Mouse (Mus musculus) intestine, postnatal 0 days (tissue): ENCODE results near the gene Gm21987. TPM values are rescaled to one million over a fixed set of nuclear protein-coding genes. Genes with fewer than 3 reads are reported as not detected.
"Not testable (repeated sequence)": the region's sequence is repeated elsewhere in the genome, so short reads cannot be mapped to it uniquely, and the experiment has no call there.

ENCODE experiments used
- ATAC-seq: fragments of 200-750 bp; cut with Nextera tagmentation; 2 replicates; pipeline ENCODE4 v1.8.0; 2017; ENCODE audit warnings: mild to moderate bottlenecking, moderate TSS enrichment, moderate library complexity
- H3K27ac ChIP-seq: fragments of 300-500 bp; sonication (generic); 2 replicates; pipeline ENCODE4 v1.5.1; 2014; ENCODE audit warnings: mild to moderate bottlenecking, low read depth, low read length, moderate library complexity
- H3K27me3 ChIP-seq: fragments of 300-500 bp; sonication (generic); replicated peaks from 2 replicates; pipeline ENCODE4 v1.6.1; 2014; ENCODE audit warnings: low read length, mixed read lengths; ENCODE audit not compliant: control insufficient read depth, insufficient read depth
- H3K36me3 ChIP-seq: fragments of 300-500 bp; sonication (generic); 2 replicates; pipeline ENCODE4 v1.6.1; 2014; ENCODE audit warnings: mild to moderate bottlenecking, moderate library complexity; ENCODE audit not compliant: control insufficient read depth, insufficient read depth
- H3K4me1 ChIP-seq: fragments of 300-500 bp; sonication (generic); replicated peaks from 2 replicates; pipeline ENCODE4 v1.6.1; 2014; ENCODE audit warnings: antibody characterized with exemption, low read length, mixed read lengths; ENCODE audit not compliant: control insufficient read depth, insufficient read depth
- H3K4me2 ChIP-seq: fragments of 300-500 bp; sonication (generic); replicated peaks from 2 replicates; pipeline ENCODE4 v1.6.1; 2014; ENCODE audit warnings: low read depth, mild to moderate bottlenecking, moderate library complexity
- H3K4me3 ChIP-seq: fragments of 300-500 bp; sonication (generic); 2 replicates; pipeline ENCODE4 v1.5.1; 2014; ENCODE audit warnings: low read depth, low read length
- H3K9ac ChIP-seq: fragments of 300-500 bp; sonication (generic); 2 replicates; pipeline ENCODE4 v1.6.1; 2014; ENCODE audit warnings: mild to moderate bottlenecking, low read depth, low read length
- H3K9me3 ChIP-seq: fragments of 300-500 bp; sonication (generic); 2 replicates; pipeline ENCODE4 v1.6.1; 2016; ENCODE audit warnings: mixed run types; ENCODE audit not compliant: control insufficient read depth
- CTCF ChIP-seq: sonication (generic); IDR thresholded peaks from 2 replicates; pipeline ENCODE4 v1.5.1; 2016; ENCODE audit warnings: low read depth, mild to moderate bottlenecking, control low read depth, antibody characterized with exemption, moderate library complexity
- WGBS: fragments of 180-500 bp; shearing (Covaris S2); extraction: QIAGEN DNeasy Blood & Tissue Kit; methylation state at CpG from one replicate; pipeline ENCODE4 v1.1.7; 2014; 5-methylcytosine and 5-hydroxymethylcytosine counted together
- polyA plus RNA-seq: library from polyadenylated mRNA; unstranded; fragments of >200 nt; fragmentation: Nextera tagmentation; extraction: Ambion mirVana; gene quantifications from 2 replicates; pipeline ENCODE4 v1.2.1, GENCODE M21; 2015

The Gm21987 gene
- polyA plus RNA-seq, 1 experiment from 2014 or later = 0.38 TPM

DNA sequence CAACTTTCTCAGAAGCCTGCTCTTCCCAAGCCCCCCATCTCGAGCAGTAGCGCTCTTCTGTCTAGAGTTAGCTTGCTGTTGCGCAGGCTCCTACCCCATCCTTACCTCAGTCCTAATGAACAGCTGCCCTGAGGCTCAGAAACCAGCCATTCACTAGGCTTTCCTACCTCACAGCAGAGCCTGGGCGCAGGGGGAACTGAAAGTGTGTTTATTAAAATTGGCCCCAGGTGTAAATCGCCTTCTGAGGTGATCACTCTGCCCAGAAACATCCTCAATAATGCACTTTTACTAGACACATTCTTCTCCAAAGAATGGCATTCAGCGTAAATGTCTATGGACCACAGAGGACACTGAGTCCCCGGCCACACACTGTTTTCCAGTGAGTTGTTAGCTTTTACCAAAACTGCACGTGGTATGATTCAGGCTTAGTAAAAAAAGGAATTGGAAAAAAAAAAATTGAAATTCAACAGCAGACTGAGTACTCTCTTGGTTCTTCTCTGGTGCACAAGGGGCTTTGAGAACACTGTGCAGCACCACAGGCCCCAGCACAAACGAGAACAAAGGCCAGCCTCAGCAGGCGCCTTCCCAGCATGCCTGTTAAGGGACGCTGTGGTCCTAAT lies 20.0 kb upstream of the Gm21987 start:
- H3K9me3 ChIP-seq = no peaks in the 10 kb centered on the region
- TF ChIP-seq CTCF = no peak
- no peaks in the 10 kb centered on the region for H3K27me3 ChIP-seq
- 91% methylated on average over 11 of the region's 11 CpGs for WGBS
- no peak overlapping the region for H3K27ac ChIP-seq
- no peaks in the 10 kb centered on the region for H3K36me3 ChIP-seq
- no peaks in the 10 kb centered on the region for H3K4me1 ChIP-seq
- no peak for ATAC-seq
- H3K4me3 ChIP-seq = no peak overlapping the region
- H3K4me2 ChIP-seq = no peak overlapping the region
- no peak overlapping the region for H3K9ac ChIP-seq

DNA sequence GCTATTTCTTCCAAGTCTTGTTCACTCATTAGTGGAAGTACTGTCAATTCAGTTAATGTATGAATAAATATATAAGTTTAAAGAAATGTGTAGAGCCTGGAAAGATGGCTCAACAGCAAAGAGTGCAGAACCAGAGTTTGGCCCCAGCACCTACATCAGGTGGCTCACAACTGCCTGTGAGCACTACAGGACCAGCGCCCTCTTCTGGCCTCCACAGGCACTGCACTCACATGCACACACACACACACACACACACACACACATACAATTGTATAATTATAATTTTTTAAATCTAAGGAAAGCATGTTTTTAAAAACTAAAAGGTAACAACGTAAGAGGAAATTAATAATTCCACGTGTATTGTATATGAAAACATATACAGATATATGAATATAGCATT lies 17.5 kb upstream of the Gm21987 start:
- H3K4me2 ChIP-seq = no peak overlapping the region
- WGBS = 87% methylated on average over 3 of the region's 3 CpGs
- TF ChIP-seq CTCF = peak; percentile 41
- 0 out of 2 replicates have a peak, but pooled peaks cover 4% of the 10 kb centered on the region for H3K4me1 ChIP-seq
- H3K9me3 ChIP-seq = no peaks in the 10 kb centered on the region
- H3K27ac ChIP-seq = no peak overlapping the region
- no peak for ATAC-seq
- H3K27me3 ChIP-seq = no peaks in the 10 kb centered on the region
- no peak overlapping the region for H3K4me3 ChIP-seq
- H3K9ac ChIP-seq = no peak overlapping the region
- no peaks in the 10 kb centered on the region for H3K36me3 ChIP-seq

DNA sequence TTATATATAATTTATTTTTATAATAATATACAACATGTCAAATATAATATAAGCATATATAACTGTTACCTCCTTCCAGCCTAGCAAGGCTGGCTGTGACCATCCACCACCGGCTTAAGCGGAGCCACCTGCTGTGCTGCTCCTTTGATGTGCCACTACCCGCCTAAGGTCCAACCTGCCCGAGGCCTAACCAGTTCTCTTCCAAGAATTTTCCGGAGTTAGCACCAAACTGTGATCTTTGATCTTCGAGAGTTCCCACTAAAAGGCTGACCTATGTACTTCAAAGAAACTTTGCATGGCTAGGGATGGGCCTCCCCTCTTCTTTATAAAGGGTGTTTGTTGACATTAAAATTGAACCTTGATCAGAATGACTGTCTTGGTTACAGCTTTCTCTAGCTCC lies 12.4 kb upstream of the Gm21987 start:
- Histone ChIP-seq H3K27me3 (no peaks in the 10 kb centered on the region), H3K4me3 (no peak overlapping the region), H3K27ac (no peak overlapping the region), H3K9me3 (no peaks in the 10 kb centered on the region), H3K36me3 (no peaks in the 10 kb centered on the region), H3K4me1 (0 out of 2 replicates have a peak, but pooled peaks cover 4% of the 10 kb centered on the region), H3K9ac (no peak overlapping the region), H3K4me2 (no peak overlapping the region)
- 16% methylated on average over 6 of the region's 6 CpGs for WGBS
- TF ChIP-seq CTCF = no peak
- peak; percentile 93 for ATAC-seq

DNA sequence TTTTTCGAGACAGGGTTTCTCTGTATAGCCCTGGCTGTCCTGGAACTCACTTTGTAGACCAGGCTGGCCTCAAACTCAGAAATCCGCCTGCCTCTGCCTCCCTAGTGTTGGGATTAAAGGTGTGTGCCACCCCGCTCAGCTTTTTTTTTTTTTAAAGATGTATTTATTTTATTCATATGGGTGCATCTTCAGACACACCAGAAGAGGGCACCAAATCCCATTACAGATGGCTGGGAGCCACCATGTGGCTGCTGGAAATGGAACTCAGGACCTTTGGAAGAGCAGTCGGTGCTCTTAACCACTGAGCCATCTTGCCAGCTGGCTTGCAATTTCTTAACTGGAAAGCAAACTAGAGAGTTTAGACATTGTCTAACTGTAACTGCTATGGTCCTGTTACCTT lies 8.8 kb upstream of the Gm21987 start:
- H3K4me1 ChIP-seq, H3K27me3 ChIP-seq, H3K9me3 ChIP-seq, H3K4me2 ChIP-seq, H3K36me3 ChIP-seq, H3K4me3 ChIP-seq, H3K9ac ChIP-seq, ATAC-seq, H3K27ac ChIP-seq: not testable (repeated sequence)
- peak; percentile 27 for TF ChIP-seq CTCF
- 84% methylated on average over 4 of the region's 4 CpGs for WGBS

DNA sequence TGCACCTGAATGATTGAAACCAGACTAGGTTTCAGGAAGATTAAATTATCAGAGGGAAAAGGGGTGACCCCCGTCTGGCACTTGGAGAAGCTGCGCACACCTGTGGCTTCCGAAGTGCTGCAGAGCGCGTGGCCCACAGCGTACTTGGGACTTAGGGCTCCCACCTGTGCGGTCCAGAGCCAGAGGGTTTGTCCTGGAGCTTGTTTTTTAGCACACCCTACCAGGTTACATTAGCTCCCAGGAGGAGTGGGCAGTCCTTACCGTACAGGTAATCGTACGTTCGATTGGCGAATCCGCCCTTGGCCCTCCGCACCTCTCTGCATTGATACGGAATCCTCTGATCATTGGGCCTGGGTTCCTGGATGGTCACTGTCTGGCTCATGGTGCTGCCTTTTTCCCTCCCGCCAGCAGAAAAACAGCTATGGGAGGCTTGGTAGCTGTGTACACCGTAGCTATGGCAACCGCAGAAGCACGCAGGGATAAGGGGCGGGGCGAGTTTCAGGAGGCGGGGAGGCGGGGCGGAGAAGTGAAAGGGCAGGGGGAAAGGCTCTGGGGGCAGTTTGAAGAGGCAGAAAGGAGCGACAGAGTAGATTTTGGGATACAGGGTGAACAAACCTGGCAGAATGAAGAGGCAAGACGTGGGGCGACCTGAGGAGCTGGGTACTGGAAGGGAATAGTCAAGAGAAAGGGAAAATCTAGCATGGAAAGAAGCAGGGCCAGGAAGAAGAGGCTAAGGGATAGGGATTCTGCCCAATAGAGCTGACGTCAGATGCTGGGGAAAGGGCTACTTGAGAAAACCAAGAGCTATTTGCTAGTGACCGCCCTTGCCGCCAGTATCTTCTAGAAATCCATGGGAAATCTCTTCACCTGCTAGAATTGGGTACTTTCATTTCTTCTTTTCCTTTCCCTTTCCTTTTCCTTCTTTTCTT lies 5.2 kb upstream of the Gm21987 start, which contains the start of gene Maats1:
TSS of gene Maats1 (minus strand) at position 748 of the 929 bp plus-strand sequence.
- Histone ChIP-seq H3K4me3 (peak within 1 kb of the TSS; percentile 25), H3K9ac (peak within 1 kb of the TSS; percentile 5; the same call in 1 of the 2 replicates), H3K4me2 (peak within 1 kb of the TSS; percentile 70), H3K27ac (no peak within 1 kb of the TSS), H3K4me1 (0 out of 2 replicates have a peak, but pooled peaks cover 3% of the 10 kb centered on the region), H3K9me3 (no peaks in the 10 kb centered on the region), H3K36me3 (no peaks in the 10 kb centered on the region), H3K27me3 (no peaks in the 10 kb centered on the region)
- 9% methylated on average over 30 of the region's 30 CpGs for WGBS
- TF ChIP-seq CTCF = no peak
- ATAC-seq = peak; percentile 77
